Mouse (Mus musculus) spleen, adult 2 months (tissue): ENCODE measurements at regions not wholly inside any gene's neighbourhood (a gene's known extent, or its start where the extent isn't known, plus 50 kb on each side); places are given as distances from the start of the nearest gene placed in this dataset.

Source experiments
- CTCF ChIP-seq: fragments of 200-500 bp; IDR thresholded peaks from 2 replicates; pipeline ENCODE4 v1.5.1; 2011; ENCODE audit warnings: mild to moderate bottlenecking, inconsistent platforms; ENCODE audit not compliant: insufficient read depth, insufficient read length, insufficient replicate concordance; ENCODE audit errors: extremely low read depth
- POLR2A ChIP-seq: fragments of 200-500 bp; IDR thresholded peaks from 2 replicates; pipeline ENCODE4 v1.6.1; 2011; ENCODE audit warnings: low read depth, low read length, inconsistent platforms

- TF ChIP-seq CTCF: no peak
- TF ChIP-seq POLR2A: no peak
Observed at GRCm38 (mm10) chr5:111993930-111994329, 258.4 kb downstream of the Cryba4 start.
